Mouse (Mus musculus) limb, embryonic 13.5 days (tissue): Measurements from ENCODE around the gene Gm10139. TPM values are rescaled to one million over a fixed set of nuclear protein-coding genes. Genes with fewer than 3 reads are reported as not detected.
"Not testable (repeated sequence)": the region's sequence is repeated elsewhere in the genome, so short reads cannot be mapped to it uniquely, and the experiment has no call there.

ENCODE experiments used
- ATAC-seq: fragments of 200-750 bp; cut with Nextera tagmentation; 2 replicates; pipeline ENCODE4 v1.8.0; 2017; ENCODE audit warnings: low read depth, moderate number of reproducible peaks, moderate TSS enrichment; ENCODE audit not compliant: low FRiP score
- H3K27ac ChIP-seq: fragments of 300-500 bp; sonication (generic); 2 replicates; pipeline ENCODE4 v1.5.1; 2015; ENCODE audit warnings: inconsistent platforms, mild to moderate bottlenecking, moderate library complexity
- H3K27me3 ChIP-seq: fragments of 300-500 bp; sonication (generic); 2 replicates; pipeline ENCODE4 v1.6.1; 2015; ENCODE audit warnings: mild to moderate bottlenecking, inconsistent platforms
- H3K36me3 ChIP-seq: fragments of 300-500 bp; sonication (generic); 2 replicates; pipeline ENCODE4 v1.6.1; 2015; ENCODE audit warnings: inconsistent platforms, mild to moderate bottlenecking, moderate library complexity
- H3K4me1 ChIP-seq: fragments of 300-500 bp; sonication (generic); 2 replicates; pipeline ENCODE4 v1.6.1; 2015; ENCODE audit warnings: inconsistent platforms
- H3K4me2 ChIP-seq: fragments of 300-500 bp; sonication (generic); replicated peaks from 2 replicates; pipeline ENCODE4 v1.6.1; 2015; ENCODE audit warnings: inconsistent platforms, mild to moderate bottlenecking, moderate library complexity
- H3K4me3 ChIP-seq: fragments of 300-500 bp; sonication (generic); 2 replicates; pipeline ENCODE4 v1.5.1; 2015; ENCODE audit warnings: moderate library complexity, mild to moderate bottlenecking, inconsistent platforms
- H3K9ac ChIP-seq: fragments of 300-500 bp; sonication (generic); 2 replicates; pipeline ENCODE4 v1.6.1; 2015; ENCODE audit warnings: mild to moderate bottlenecking, inconsistent platforms
- H3K9me3 ChIP-seq: fragments of 300-500 bp; sonication (generic); 2 replicates; pipeline ENCODE4 v1.6.1; 2016; ENCODE audit warnings: inconsistent platforms
- WGBS: fragments of 180-500 bp; shearing (Covaris S2); methylation state at CpG from one replicate; pipeline ENCODE4 v1.1.7; 2015; 5-methylcytosine and 5-hydroxymethylcytosine counted together
- polyA plus RNA-seq: library from polyadenylated mRNA; unstranded; fragments of >200 nt; fragmentation: Nextera tagmentation; extraction: Ambion mirVana; gene quantifications from 2 replicates; pipeline ENCODE4 v1.2.1, GENCODE M21; 2015

Gm10139 gene
- not detected in 2 replicates for polyA plus RNA-seq

DNA sequence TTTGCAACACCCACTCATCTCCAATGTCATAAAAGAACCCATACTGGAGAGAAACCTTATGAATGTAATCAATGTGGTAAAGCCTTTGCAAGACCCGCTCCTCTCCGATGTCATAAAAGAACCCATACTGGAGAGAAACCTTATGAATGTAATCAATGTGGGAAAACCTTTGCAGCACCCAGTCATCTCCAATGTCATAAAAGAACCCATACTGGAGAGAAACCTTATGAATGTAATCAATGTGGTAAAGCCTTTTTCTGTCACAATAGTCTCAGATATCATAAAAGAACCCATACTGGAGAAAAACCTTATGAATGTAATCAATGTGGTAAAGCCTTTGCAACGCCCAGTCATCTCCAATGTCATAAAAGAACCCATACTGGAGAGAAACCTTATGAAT, at the start of gene Gm10139:
Gene Gm10139 (plus strand): TSS at position 301 of the 400 bp plus-strand sequence.
- WGBS: 50% methylated on average over 1 of the region's 3 CpGs
- H3K27me3 ChIP-seq, H3K9me3 ChIP-seq, H3K4me2 ChIP-seq, H3K4me1 ChIP-seq, H3K36me3 ChIP-seq, H3K4me3 ChIP-seq, H3K9ac ChIP-seq, H3K27ac ChIP-seq, ATAC-seq: not testable (repeated sequence)

DNA sequence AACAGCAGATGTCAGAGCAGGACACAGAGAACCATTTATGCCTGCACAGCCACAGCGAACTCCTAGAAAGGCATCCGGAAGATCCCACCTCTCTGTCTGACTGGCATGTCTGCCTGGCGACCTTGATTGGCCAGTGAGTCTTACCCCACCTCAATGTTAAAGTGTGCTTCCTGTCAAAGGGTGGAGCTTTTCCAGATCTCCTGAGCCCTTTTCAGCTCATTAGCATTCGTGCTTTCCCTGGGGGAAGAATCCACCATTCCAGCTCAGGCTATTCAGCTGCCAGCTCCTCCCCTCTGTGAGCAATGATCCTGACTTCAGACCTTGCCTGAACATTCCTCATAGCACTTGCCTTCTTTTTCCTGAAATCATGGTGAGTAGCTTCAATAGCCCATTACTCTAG, 45.2 kb downstream of the Gm10139 start:
- H3K9ac ChIP-seq, ATAC-seq, H3K4me3 ChIP-seq, H3K27me3 ChIP-seq, H3K36me3 ChIP-seq, H3K4me2 ChIP-seq, H3K4me1 ChIP-seq, H3K27ac ChIP-seq: not testable (repeated sequence)
- WGBS: 77% methylated on average over 4 of the region's 4 CpGs
- H3K9me3 ChIP-seq: peaks cover 11% of the 10 kb centered on the region

Other genes with a start within 250 kb of the Gm10139 start
- gene Zfp369, start 233.9 kb upstream of the Gm10139 start, polyA plus RNA-seq: 15.4 and 20.2 TPM in 2 replicates